Comparison of ENCODE assay signal across 10 mouse cellular contexts in the genomic region with DNA sequence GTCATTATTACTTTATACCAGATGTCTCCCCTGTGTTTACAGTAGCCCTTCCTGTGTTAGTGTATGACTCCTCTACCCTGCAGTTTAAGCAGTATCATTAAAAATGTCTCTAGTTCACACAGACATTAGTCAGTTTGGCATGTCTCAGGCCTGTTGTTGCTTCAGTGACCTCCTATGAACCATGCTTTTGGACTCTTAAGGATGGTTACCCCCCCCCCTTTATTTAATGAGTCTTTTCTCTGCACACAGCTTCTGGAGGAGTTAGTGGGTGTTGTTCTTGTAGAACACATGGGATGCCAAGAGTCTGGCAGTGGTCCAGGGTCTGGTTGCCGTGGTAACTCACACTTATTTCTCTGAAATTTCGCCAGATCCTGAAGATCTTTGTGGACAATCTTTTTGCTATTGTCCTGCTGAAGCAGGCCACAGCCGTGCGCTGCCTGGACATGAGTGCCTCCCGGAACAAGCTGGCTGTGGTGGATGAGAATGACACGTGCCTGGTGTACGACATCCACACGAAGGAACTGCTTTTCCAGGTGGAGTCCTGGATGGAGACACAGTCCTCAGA. TPM values are rescaled to one million over a fixed set of nuclear protein-coding genes. Genes with fewer than 3 reads are reported as not detected.
DNase-seq lines count a peak whose midpoint lies in the region; ATAC-seq and TF ChIP-seq lines count a peak whose summit lies in the region.
"Had no signal": no experiment of that assay in that cellular context is flagged by ENCODE, and none has a peak within 500 bp of the region (broad histone marks: within the 10 kb centered on the region; RNA-seq: fewer than 3 reads in every experiment).

No protein-coding gene starts in this region.

- WGBS in lung, embryonic 16.5 days, result 28% methylated on average over 8 of the region's 8 CpGs
- 39% methylated on average over 8 of the region's 8 CpGs for WGBS in lung, adult 2 months
- WGBS in forebrain, embryonic 13.5 days, result 13% methylated on average over 8 of the region's 8 CpGs
- WGBS in hindbrain, postnatal 0 days, result 15% methylated on average over 8 of the region's 8 CpGs
- 76% methylated on average over 8 of the region's 8 CpGs for WGBS in liver, postnatal 0 days (ENCODE audit: insufficient replicate concordance)

- peaks cover 5% of the 10 kb centered on the region; the same call in 1 of the 2 replicates for H3K9me3 ChIP-seq in lung, embryonic 16.5 days (ENCODE audit: control insufficient read depth, low read length)
- H3K9me3 ChIP-seq in forebrain, embryonic 13.5 days (replicated peaks), result 0 out of 2 replicates have a peak, but pooled peaks cover 10% of the 10 kb centered on the region
- no peaks in the 10 kb centered on the region for H3K9me3 ChIP-seq in hindbrain, postnatal 0 days (ENCODE audit: low read length)
- H3K9me3 ChIP-seq in liver, postnatal 0 days (ENCODE audit: low read length), result no peaks in the 10 kb centered on the region

- H3K4me2 ChIP-seq in lung, embryonic 16.5 days (ENCODE audit: low read depth, low read length), result no peak overlapping the region
- H3K4me2 ChIP-seq in forebrain, embryonic 13.5 days, result peak overlapping the region; percentile 15; the same call in 1 of the 2 replicates
- H3K4me2 ChIP-seq in hindbrain, postnatal 0 days (ENCODE audit: low read depth, low read length), result no peak overlapping the region
- H3K4me2 ChIP-seq in liver, postnatal 0 days (ENCODE audit: low read depth, low read length), result no peak overlapping the region

- peaks cover 29% of the 10 kb centered on the region for H3K4me1 ChIP-seq in lung, embryonic 16.5 days (replicated peaks; ENCODE audit: control insufficient read depth, insufficient read depth, low read length)
- H3K4me1 ChIP-seq in lung, adult 2 months (ENCODE audit: control insufficient read depth, insufficient read depth, low read length), result peaks cover 8% of the 10 kb centered on the region
- H3K4me1 ChIP-seq in forebrain, embryonic 13.5 days, result peaks cover 27% of the 10 kb centered on the region
- peaks cover 15% of the 10 kb centered on the region; the same call in 1 of the 2 replicates for H3K4me1 ChIP-seq in hindbrain, postnatal 0 days (ENCODE audit: insufficient read depth, low read length)
- H3K4me1 ChIP-seq in liver, postnatal 0 days (ENCODE audit: insufficient read depth), result peaks cover 6% of the 10 kb centered on the region

- H3K27me3 ChIP-seq in lung, embryonic 16.5 days (ENCODE audit: control insufficient read depth, insufficient read depth, low read depth, low read length), result no peaks in the 10 kb centered on the region
- H3K27me3 ChIP-seq in forebrain, embryonic 13.5 days, result no peaks in the 10 kb centered on the region
- H3K27me3 ChIP-seq in hindbrain, postnatal 0 days (ENCODE audit: insufficient read depth, low read length), result no peaks in the 10 kb centered on the region
- no peaks in the 10 kb centered on the region for H3K27me3 ChIP-seq in liver, postnatal 0 days (ENCODE audit: insufficient read depth, low read length)
- H3K27me3 ChIP-seq: Patski had no signal

- H3K27ac ChIP-seq in lung, embryonic 16.5 days (ENCODE audit: low read length), result peak overlapping the region; percentile 68
- H3K27ac ChIP-seq in forebrain, embryonic 13.5 days, result peak overlapping the region; percentile 78
- H3K27ac ChIP-seq in hindbrain, postnatal 0 days, result 0 out of 2 replicates have a peak overlapping the region, but pooled peaks have one; percentile 42
- no peak overlapping the region for H3K27ac ChIP-seq in liver, postnatal 0 days (ENCODE audit: low read depth)

- peak; percentile 92 for ATAC-seq in lung, embryonic 16.5 days (ENCODE audit: low read depth)
- ATAC-seq in forebrain, embryonic 13.5 days, result peak; percentile 84
- ATAC-seq in hindbrain, postnatal 0 days, result peak; percentile 78
- ATAC-seq in liver, postnatal 0 days, result no peak

- no peak for TF ChIP-seq POLR2A in lung, adult 2 months (IDR thresholded peaks at IDR 0.05; ENCODE audit: borderline replicate concordance, extremely low read depth, low read depth, low read length)

- H3K4me3 ChIP-seq in lung, embryonic 16.5 days (ENCODE audit: low read length), result no peak overlapping the region
- H3K4me3 ChIP-seq in lung, adult 2 months (replicated peaks; ENCODE audit: extremely low read depth, low read depth, low read length), result no peak overlapping the region
- no peak overlapping the region for H3K4me3 ChIP-seq in forebrain, embryonic 13.5 days
- no peak overlapping the region for H3K4me3 ChIP-seq in hindbrain, postnatal 0 days (ENCODE audit: low read length)
- no peak overlapping the region for H3K4me3 ChIP-seq in liver, postnatal 0 days (ENCODE audit: low read depth, low read length)

- DNase-seq in lung, adult 2 months, result no peak
- peak; percentile 82 for DNase-seq in hindbrain, postnatal 0 days (ENCODE audit: low spot score)
- DNase-seq in left cerebral cortex, postnatal 14 days (ENCODE audit: low spot score in 2 of 2), result peak; percentile 91 to 96
- peak; percentile 86 for DNase-seq in right cerebral cortex, adult 18-20 months
- DNase-seq in spleen, adult 12 weeks (ENCODE audit: low spot score), result no peak
- no peak for DNase-seq in liver, postnatal 0 days

- intact Hi-C loops in left cerebral cortex, postnatal 14 days (cut with DNase I), result no loop called here

- peak overlapping the region; percentile 48 for H3K9ac ChIP-seq in lung, embryonic 16.5 days (ENCODE audit: low read length)
- H3K9ac ChIP-seq in forebrain, embryonic 13.5 days, result no peak overlapping the region
- no peak overlapping the region for H3K9ac ChIP-seq in hindbrain, postnatal 0 days (replicated peaks; ENCODE audit: low read length)
- no peak overlapping the region for H3K9ac ChIP-seq in liver, postnatal 0 days (replicated peaks)

- TF ChIP-seq CTCF in lung, adult 2 months (IDR thresholded peaks at IDR 0.05; ENCODE audit: insufficient read depth, low read length), result no peak
- no peak for TF ChIP-seq CTCF in hindbrain, postnatal 0 days (IDR thresholded peaks at IDR 0.05; ENCODE audit: low read depth)
- no peak for TF ChIP-seq CTCF in liver, postnatal 0 days (IDR thresholded peaks at IDR 0.05; ENCODE audit: low read depth)

- H3K36me3 ChIP-seq in lung, embryonic 16.5 days (ENCODE audit: control insufficient read depth, insufficient read depth, low read length), result peaks cover 14% of the 10 kb centered on the region
- peaks cover 47% of the 10 kb centered on the region for H3K36me3 ChIP-seq in forebrain, embryonic 13.5 days (ENCODE audit: poor library complexity, severe bottlenecking)
- peaks cover 29% of the 10 kb centered on the region; the same call in 1 of the 2 replicates for H3K36me3 ChIP-seq in hindbrain, postnatal 0 days (ENCODE audit: insufficient read depth, low read length)
- H3K36me3 ChIP-seq in liver, postnatal 0 days (replicated peaks; ENCODE audit: insufficient read depth, low read length), result no peaks in the 10 kb centered on the region

- TF ChIP-seq EP300 in liver, postnatal 0 days (IDR thresholded peaks at IDR 0.05; ENCODE audit: low read depth), result no peak

RNA-seq across cellular contexts. Expression of gene Ift122, which starts 38.3 kb away (rescaled TPM):
- 23.4 and 23.5 TPM in 2 replicates for polyA plus RNA-seq in lung, embryonic 16.5 days (2015; fragmentation: Nextera tagmentation; extraction: Ambion mirVana)
- 12.6 and 13.4 TPM in 2 replicates for polyA plus RNA-seq in lung, adult 2 months (2012; rRNA removed)
- 26.1 and 28.4 TPM in 2 replicates for polyA plus RNA-seq in forebrain, embryonic 13.5 days (2015; fragmentation: Nextera tagmentation; extraction: Ambion mirVana)
- total RNA-seq in hindbrain, postnatal 0 days (2014; rRNA removed), result 29.3 and 29.4 TPM in 2 replicates
- polyA plus RNA-seq in hindbrain, postnatal 0 days (2015; fragmentation: Nextera tagmentation; extraction: Ambion mirVana), result 19.2 and 19.7 TPM in 2 replicates
- 10 to 100 TPM; 31.6 to 35.1 TPM for total RNA-seq in left cerebral cortex, postnatal 14 days (2021)
- polyA plus RNA-seq in liver, postnatal 0 days (2015; fragmentation: Nextera tagmentation; extraction: Ambion mirVana), result 1.2 and 1.6 TPM in 2 replicates

RNA-seq across cellular contexts. Expression of gene Mbd4, which starts 38.4 kb away (rescaled TPM):
- polyA plus RNA-seq in lung, embryonic 16.5 days (2015; fragmentation: Nextera tagmentation; extraction: Ambion mirVana), result 22.4 and 23.5 TPM in 2 replicates
- 1.3 and 2.5 TPM in 2 replicates for polyA plus RNA-seq in lung, adult 2 months (2012; rRNA removed)
- 20.4 and 21.3 TPM in 2 replicates for polyA plus RNA-seq in forebrain, embryonic 13.5 days (2015; fragmentation: Nextera tagmentation; extraction: Ambion mirVana)
- total RNA-seq in hindbrain, postnatal 0 days (2014; rRNA removed), result 2.9 and 3.8 TPM in 2 replicates
- 5.6 and 6.5 TPM in 2 replicates for polyA plus RNA-seq in hindbrain, postnatal 0 days (2015; fragmentation: Nextera tagmentation; extraction: Ambion mirVana)
- 1 to 10 TPM; 7.4 to 8.1 TPM for total RNA-seq in left cerebral cortex, postnatal 14 days (2021)
- polyA plus RNA-seq in liver, postnatal 0 days (2015; fragmentation: Nextera tagmentation; extraction: Ambion mirVana), result 4.1 and 4.6 TPM in 2 replicates

RNA-seq across cellular contexts. Expression of gene Rho, which starts 40.0 kb away (rescaled TPM):
- 0.08 and 0.16 TPM in 2 replicates for polyA plus RNA-seq in lung, embryonic 16.5 days (2015; fragmentation: Nextera tagmentation; extraction: Ambion mirVana)
- 1.0 and 1.3 TPM in 2 replicates for polyA plus RNA-seq in lung, adult 2 months (2012; rRNA removed)
- 0.10 and 0.17 TPM in 2 replicates for polyA plus RNA-seq in forebrain, embryonic 13.5 days (2015; fragmentation: Nextera tagmentation; extraction: Ambion mirVana)
- 0.37 and 1.1 TPM in 2 replicates for total RNA-seq in hindbrain, postnatal 0 days (2014; rRNA removed)
- 0.08 and 0.09 TPM in 2 replicates for polyA plus RNA-seq in hindbrain, postnatal 0 days (2015; fragmentation: Nextera tagmentation; extraction: Ambion mirVana)
- total RNA-seq in left cerebral cortex, postnatal 14 days (2021), result under 1 TPM; 0.25 to 0.64 TPM
- not detected in 2 replicates for polyA plus RNA-seq in liver, postnatal 0 days (2015; fragmentation: Nextera tagmentation; extraction: Ambion mirVana)

RNA-seq across cellular contexts. Expression of gene H1foo, which starts 53.2 kb away (rescaled TPM):
- not detected in 2 replicates for polyA plus RNA-seq in lung, embryonic 16.5 days (2015; fragmentation: Nextera tagmentation; extraction: Ambion mirVana)
- not detected in 2 replicates for polyA plus RNA-seq in lung, adult 2 months (2012; rRNA removed)
- not detected in 2 replicates for polyA plus RNA-seq in forebrain, embryonic 13.5 days (2015; fragmentation: Nextera tagmentation; extraction: Ambion mirVana)
- 1.0 TPM in 1 of 2 replicates, not detected in the other for total RNA-seq in hindbrain, postnatal 0 days (2014; rRNA removed)
- not detected in 2 replicates for polyA plus RNA-seq in hindbrain, postnatal 0 days (2015; fragmentation: Nextera tagmentation; extraction: Ambion mirVana)
- total RNA-seq in left cerebral cortex, postnatal 14 days (2021), result not detected
- not detected in 2 replicates for polyA plus RNA-seq in liver, postnatal 0 days (2015; fragmentation: Nextera tagmentation; extraction: Ambion mirVana)
- total RNA-seq: gastrocnemius, postnatal 4 days had no signal
- polyA plus RNA-seq: Patski had no signal

RNA-seq across cellular contexts. Expression of gene Efcab12, which starts 53.4 kb away (rescaled TPM):
- polyA plus RNA-seq in lung, embryonic 16.5 days (2015; fragmentation: Nextera tagmentation; extraction: Ambion mirVana), result 1.8 and 2.1 TPM in 2 replicates
- polyA plus RNA-seq in lung, adult 2 months (2012; rRNA removed), result 1.7 and 2.0 TPM in 2 replicates
- 1.7 and 1.9 TPM in 2 replicates for polyA plus RNA-seq in forebrain, embryonic 13.5 days (2015; fragmentation: Nextera tagmentation; extraction: Ambion mirVana)
- total RNA-seq in hindbrain, postnatal 0 days (2014; rRNA removed), result 1.8 and 2.4 TPM in 2 replicates
- 1.6 and 2.0 TPM in 2 replicates for polyA plus RNA-seq in hindbrain, postnatal 0 days (2015; fragmentation: Nextera tagmentation; extraction: Ambion mirVana)
- 1 to 10 TPM; 3.4 to 4.8 TPM for total RNA-seq in left cerebral cortex, postnatal 14 days (2021)
- polyA plus RNA-seq in liver, postnatal 0 days (2015; fragmentation: Nextera tagmentation; extraction: Ambion mirVana), result 0.11 TPM in 1 of 2 replicates, not detected in the other

Comparison
In these comparisons a context has a peak if more than half of its experiments do, and no peak if none do; other contexts are left out.
1. DNase-seq: peak in hindbrain, postnatal 0 days (single experiment), left cerebral cortex, postnatal 14 days (2 of 2) and right cerebral cortex, adult 18-20 months (single experiment); none in lung, adult 2 months (single experiment), spleen, adult 12 weeks (single experiment) and liver, postnatal 0 days (single experiment).